8 mouse cellular contexts compared by ENCODE assay signal in the genomic region with DNA sequence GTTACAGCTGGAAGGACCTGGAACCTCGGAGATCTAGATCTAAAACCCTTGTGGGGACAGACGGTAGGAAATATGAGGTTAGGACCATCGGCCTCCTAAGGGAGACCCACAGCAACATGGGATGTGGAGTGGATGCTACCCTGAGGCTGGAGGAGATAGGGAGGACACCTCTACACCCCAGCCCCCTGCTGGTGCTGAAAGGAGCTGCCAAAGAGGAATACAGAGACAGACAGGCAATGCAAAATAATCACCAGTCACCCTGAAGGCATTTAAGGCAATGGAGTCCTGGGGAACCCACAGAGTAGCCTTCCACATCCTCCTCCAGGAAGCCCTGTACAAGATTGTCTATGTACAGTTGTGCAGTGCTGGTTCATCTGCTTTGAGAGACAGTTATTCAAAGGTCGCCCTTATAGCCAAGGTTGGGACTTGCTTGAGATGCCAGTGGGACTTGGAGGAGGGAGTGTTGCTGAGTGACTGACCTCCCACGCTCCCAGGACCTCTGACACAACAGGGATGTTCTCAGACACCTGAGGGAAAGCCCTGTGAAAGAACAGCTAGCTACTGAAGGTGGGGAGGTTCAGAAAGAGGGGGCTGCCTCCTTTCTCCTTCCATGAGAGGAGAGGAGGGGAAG. TPM values are rescaled to one million over a fixed set of nuclear protein-coding genes. Genes with fewer than 3 reads are reported as not detected.
A peak's percentile ranks its signal among the peaks of the same experiment; 100 is the strongest.
DNase-seq lines count a peak whose midpoint lies in the region; ATAC-seq lines count a peak whose summit lies in the region.
"Had no signal": no experiment of that assay in that cellular context is flagged by ENCODE, and none has a peak within 500 bp of the region (broad histone marks: within the 10 kb centered on the region; RNA-seq: fewer than 3 reads in every experiment).

No protein-coding gene starts in this region.

- H3K36me3 ChIP-seq in neural tube, embryonic 11.5 days (ENCODE audit: control insufficient read depth, insufficient read depth, low read length), result no peaks in the 10 kb centered on the region
- H3K36me3 ChIP-seq: heart, embryonic 13.5 days had no signal

- no peaks in the 10 kb centered on the region for H3K27me3 ChIP-seq in neural tube, embryonic 11.5 days (ENCODE audit: control insufficient read depth, insufficient read depth, low read length)

- no peaks in the 10 kb centered on the region for H3K4me1 ChIP-seq in neural tube, embryonic 11.5 days (ENCODE audit: control insufficient read depth, insufficient read depth, low read length)
- H3K4me1 ChIP-seq: heart, embryonic 13.5 days had no signal

- no peaks in the 10 kb centered on the region for H3K9me3 ChIP-seq in neural tube, embryonic 11.5 days (ENCODE audit: control insufficient read depth, low read length)
- H3K9me3 ChIP-seq: heart, embryonic 13.5 days had no signal

- ATAC-seq in neural tube, embryonic 11.5 days (ENCODE audit: insufficient read depth, low FRiP score, low TSS enrichment), result no peak

- peak; percentile 36 for DNase-seq in left cerebral cortex, postnatal 4 days
- DNase-seq in left cerebral cortex, adult 11 months (ENCODE audit: low spot score), result no peak
- DNase-seq in Muller cell, postnatal 12 days (ENCODE audit: inconsistent ontology term), result peak; percentile 50
- peak; percentile 52 for DNase-seq in embryo, embryonic 10 days (ENCODE audit: low spot score)
- peak; percentile 29 for DNase-seq in induced T-regulatory cell, adult 2 months (ENCODE audit: low read depth)
- DNase-seq in neural tube, embryonic 11.5 days (ENCODE audit: low spot score), result peak; percentile 31
- no peak for DNase-seq in spleen, postnatal 4 days (ENCODE audit: low spot score in 2 of 2)

- H3K9ac ChIP-seq in neural tube, embryonic 11.5 days (ENCODE audit: low read length), result no peak overlapping the region; the same call in 1 of the 2 replicates
- H3K9ac ChIP-seq: heart, embryonic 13.5 days had no signal

- H3K27ac ChIP-seq in neural tube, embryonic 11.5 days (ENCODE audit: low read depth, low read length), result no peak overlapping the region
- H3K27ac ChIP-seq: heart, embryonic 13.5 days had no signal

- intact Hi-C loops in left cerebral cortex, postnatal 4 days (cut with DNase I), result loop anchor here (2.0 to 5.0 kb wide), 3 partner anchors 201 to 435 kb away; no protein-coding TSS in a partner anchor

- H3K4me2 ChIP-seq in neural tube, embryonic 11.5 days (ENCODE audit: low read depth), result no peak overlapping the region
- H3K4me2 ChIP-seq: heart, embryonic 13.5 days had no signal

- WGBS in neural tube, embryonic 11.5 days, result 71% methylated on average over 5 of the region's 5 CpGs

- no peak overlapping the region for H3K4me3 ChIP-seq in neural tube, embryonic 11.5 days (ENCODE audit: low read depth, low read length)
- H3K4me3 ChIP-seq: heart, embryonic 13.5 days had no signal

RNA-seq across cellular contexts. Expression of a gene that starts 14.1 kb away (rescaled TPM):
- total RNA-seq in left cerebral cortex, postnatal 4 days (2021), result not detected
- polyA plus RNA-seq in neural tube, embryonic 11.5 days (2014; fragmentation: Nextera tagmentation; extraction: Ambion mirVana), result not detected in 2 replicates
- polyA plus RNA-seq: heart, embryonic 13.5 days had no signal

RNA-seq across cellular contexts. Expression of a gene that starts 29.3 kb away (rescaled TPM):
- total RNA-seq in left cerebral cortex, postnatal 4 days (2021), result not detected
- polyA plus RNA-seq in neural tube, embryonic 11.5 days (2014; fragmentation: Nextera tagmentation; extraction: Ambion mirVana), result not detected in 2 replicates
- polyA plus RNA-seq: heart, embryonic 13.5 days had no signal

RNA-seq across cellular contexts. Expression of a gene that starts 30.0 kb away (rescaled TPM):
- total RNA-seq in left cerebral cortex, postnatal 4 days (2021), result under 1 TPM; 0.42 to 0.46 TPM
- polyA plus RNA-seq in neural tube, embryonic 11.5 days (2014; fragmentation: Nextera tagmentation; extraction: Ambion mirVana), result not detected in 2 replicates
- polyA plus RNA-seq: heart, embryonic 13.5 days had no signal

RNA-seq across cellular contexts. Expression of a gene that starts 45.8 kb away (rescaled TPM):
- total RNA-seq in left cerebral cortex, postnatal 4 days (2021), result not detected
- not detected in 2 replicates for polyA plus RNA-seq in neural tube, embryonic 11.5 days (2014; fragmentation: Nextera tagmentation; extraction: Ambion mirVana)
- polyA plus RNA-seq: heart, embryonic 13.5 days had no signal

RNA-seq across cellular contexts. Expression of a gene that starts 59.5 kb away (rescaled TPM):
- total RNA-seq in left cerebral cortex, postnatal 4 days (2021), result not detected
- polyA plus RNA-seq in neural tube, embryonic 11.5 days (2014; fragmentation: Nextera tagmentation; extraction: Ambion mirVana), result 5.0 and 6.4 TPM in 2 replicates

Comparison
In these comparisons a context has a peak if more than half of its experiments do, and no peak if none do; other contexts are left out.
1. DNase-seq: peak in left cerebral cortex, postnatal 4 days (single experiment), Muller cell, postnatal 12 days (single experiment), embryo, embryonic 10 days (single experiment), induced T-regulatory cell, adult 2 months (single experiment) and neural tube, embryonic 11.5 days (single experiment); none in left cerebral cortex, adult 11 months (single experiment) and spleen, postnatal 4 days (0 of 2).